Mouse (Mus musculus): Measurements from ENCODE around the gene Ppp2r2c. TPM values are rescaled to one million over a fixed set of nuclear protein-coding genes. Genes with fewer than 3 reads are reported as not detected.

Gene Ppp2r2c
- polyA plus RNA-seq, 1 experiment from 2014 or later: not detected

DNA sequence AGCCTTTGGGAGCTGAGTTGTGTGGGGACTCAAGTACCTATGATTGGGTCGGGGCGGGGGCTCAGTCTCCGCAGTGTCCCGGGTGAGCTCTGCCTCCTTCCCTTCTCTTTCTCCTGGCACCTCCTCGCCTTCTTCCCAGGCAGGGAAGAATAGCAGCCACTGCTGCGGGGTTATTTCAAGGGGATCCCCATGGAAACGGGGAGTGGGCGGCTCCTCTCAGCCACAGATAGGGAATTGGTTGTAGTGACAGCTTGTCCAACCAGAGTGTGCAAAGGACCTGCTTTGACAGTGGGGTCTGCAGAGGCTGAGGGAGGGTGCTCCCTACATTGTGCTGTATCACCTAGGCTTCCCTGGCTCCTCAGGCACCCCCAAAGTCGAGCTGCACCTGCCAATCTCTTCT lies 22.5 kb downstream of the Ppp2r2c start:
- Histone ChIP-seq H3K27ac (replicated peaks in 1 of 2; ENCODE audit: control insufficient read depth in 1 of 2, insufficient read depth in 1 of 2, low read depth in 2 of 2, low read length in 2 of 2) (no peak overlapping the region), H3K9ac (ENCODE audit: low read length) (no peak overlapping the region), H3K27me3 (ENCODE audit: control insufficient read depth, insufficient read depth, low read length) (no peaks in the 10 kb centered on the region), H3K36me3 (ENCODE audit: control insufficient read depth, insufficient read depth, low read length) (no peaks in the 10 kb centered on the region), H3K4me2 (ENCODE audit: low read length) (no peak overlapping the region), H3K9me3 (ENCODE audit: control insufficient read depth, low read length) (no peaks in the 10 kb centered on the region), H3K4me3 (ENCODE audit: control insufficient read depth in 1 of 2, insufficient read depth in 1 of 2, low read depth in 1 of 2, low read length in 2 of 2) (no peak overlapping the region), H3K4me1 (ENCODE audit: control insufficient read depth in 2 of 2, insufficient read depth in 2 of 2, low read length in 2 of 2) (peaks cover 4 to 8% of the 10 kb centered on the region in 2 experiments; a peak in 3 of 4 replicates)
- WGBS: 38% methylated on average over 8 of the region's 9 CpGs
- ATAC-seq (ENCODE audit: insufficient number of reproducible peaks, insufficient read depth, low FRiP score, low read depth): no peak

DNA sequence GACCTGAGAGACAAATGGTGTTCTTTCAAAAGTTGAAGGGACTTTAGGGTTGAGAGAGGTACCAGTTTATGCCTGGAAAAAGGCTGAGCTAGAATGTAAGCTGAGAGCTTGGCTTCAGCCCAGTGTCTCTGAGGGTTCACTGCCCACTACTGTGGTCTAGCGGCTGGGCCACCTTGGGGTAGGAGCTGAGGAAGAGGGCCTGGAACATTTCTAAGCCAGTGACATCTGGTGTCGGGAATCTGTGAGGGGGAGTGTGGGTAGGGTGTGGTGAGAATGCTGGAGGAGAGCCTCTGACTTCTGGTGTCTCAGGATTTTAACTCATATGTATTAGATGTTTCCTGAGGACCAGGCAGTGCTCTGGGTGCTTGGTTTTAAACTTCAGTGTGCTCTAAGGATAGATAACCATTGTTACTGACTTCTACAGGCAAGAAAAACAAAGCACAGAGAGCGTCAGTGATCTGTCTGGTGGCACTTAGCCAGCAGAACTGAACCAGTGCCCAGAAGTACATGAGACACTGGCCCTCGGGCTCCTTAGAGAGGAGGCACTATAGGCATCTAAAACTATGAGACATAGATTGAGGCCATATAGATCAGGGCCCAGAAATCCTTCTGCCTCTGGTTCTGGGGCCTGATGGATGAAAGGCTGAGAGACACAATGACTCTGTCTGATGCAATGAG lies 23.6 kb downstream of the Ppp2r2c start:
- Histone ChIP-seq H3K4me1 (ENCODE audit: control insufficient read depth in 2 of 2, insufficient read depth in 2 of 2, low read length in 2 of 2) (peaks cover 4 to 8% of the 10 kb centered on the region in 2 experiments; a peak in 3 of 4 replicates), H3K9me3 (ENCODE audit: control insufficient read depth, low read length) (no peaks in the 10 kb centered on the region), H3K4me3 (ENCODE audit: control insufficient read depth in 1 of 2, insufficient read depth in 1 of 2, low read depth in 1 of 2, low read length in 2 of 2) (no peak overlapping the region), H3K27me3 (ENCODE audit: control insufficient read depth, insufficient read depth, low read length) (no peaks in the 10 kb centered on the region), H3K9ac (ENCODE audit: low read length) (no peak overlapping the region), H3K36me3 (ENCODE audit: control insufficient read depth, insufficient read depth, low read length) (no peaks in the 10 kb centered on the region), H3K27ac (replicated peaks in 1 of 2; ENCODE audit: control insufficient read depth in 1 of 2, insufficient read depth in 1 of 2, low read depth in 2 of 2, low read length in 2 of 2) (no peak overlapping the region), H3K4me2 (ENCODE audit: low read length) (no peak overlapping the region)
- no peak for ATAC-seq (ENCODE audit: insufficient number of reproducible peaks, insufficient read depth, low FRiP score, low read depth)
- WGBS: 22% methylated on average over 4 of the region's 4 CpGs

DNA sequence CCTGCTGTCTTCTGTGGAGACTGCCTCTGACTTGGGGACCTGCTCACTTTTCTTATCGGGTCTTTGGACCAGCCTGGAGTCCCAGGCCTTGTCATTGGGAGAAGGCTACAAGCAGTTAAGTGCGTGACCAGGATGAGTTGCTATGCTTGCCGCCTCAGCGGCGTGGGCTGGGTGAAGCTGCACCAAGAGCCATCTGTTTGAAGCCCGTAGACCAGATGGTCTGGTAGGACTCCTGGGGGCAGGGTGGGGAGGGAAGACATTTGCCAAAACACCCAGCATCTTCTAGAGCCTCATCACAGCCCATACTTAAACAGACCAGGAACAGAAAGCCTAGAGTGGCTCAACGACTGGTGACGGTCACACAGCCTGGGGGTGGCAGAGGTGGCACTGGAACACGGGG lies 24.9 kb downstream of the Ppp2r2c start:
- no peak overlapping the region for H3K4me3 ChIP-seq (ENCODE audit: control insufficient read depth in 1 of 2, insufficient read depth in 1 of 2, low read depth in 1 of 2, low read length in 2 of 2)
- no peak overlapping the region for H3K27ac ChIP-seq (replicated peaks in 1 of 2; ENCODE audit: control insufficient read depth in 1 of 2, insufficient read depth in 1 of 2, low read depth in 2 of 2, low read length in 2 of 2)
- peaks cover 4% of the 10 kb centered on the region in 2 experiments; a peak in 2 of 4 replicates for H3K4me1 ChIP-seq (ENCODE audit: control insufficient read depth in 2 of 2, insufficient read depth in 2 of 2, low read length in 2 of 2)
- WGBS: 49% methylated on average over 9 of the region's 9 CpGs
- H3K4me2 ChIP-seq (ENCODE audit: low read length): no peak overlapping the region
- ATAC-seq (ENCODE audit: insufficient number of reproducible peaks, insufficient read depth, low FRiP score, low read depth): no peak
- H3K9ac ChIP-seq (ENCODE audit: low read length): no peak overlapping the region
- no peaks in the 10 kb centered on the region for H3K27me3 ChIP-seq (ENCODE audit: control insufficient read depth, insufficient read depth, low read length)
- H3K9me3 ChIP-seq (ENCODE audit: control insufficient read depth, low read length): no peaks in the 10 kb centered on the region
- no peaks in the 10 kb centered on the region for H3K36me3 ChIP-seq (ENCODE audit: control insufficient read depth, insufficient read depth, low read length)

DNA sequence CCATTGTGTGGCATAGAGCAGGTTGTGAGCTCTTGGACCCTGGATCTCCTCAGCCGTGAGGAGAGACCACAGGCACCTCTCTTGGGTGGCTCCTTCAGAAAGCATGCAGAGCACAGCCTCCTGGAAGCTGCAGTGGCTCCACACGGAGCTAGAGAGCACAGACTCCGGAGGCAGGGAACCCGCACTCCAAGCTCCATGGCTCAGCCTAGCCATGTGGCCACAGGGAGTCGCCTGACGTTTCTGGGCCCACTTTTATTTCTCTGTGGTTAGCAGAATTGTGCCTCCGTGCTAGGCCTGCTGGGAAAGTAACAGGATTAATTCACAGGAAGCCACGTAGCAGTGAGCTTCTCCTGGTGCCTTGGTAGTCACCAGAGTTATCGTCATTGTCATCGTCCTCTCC lies 25.8 kb downstream of the Ppp2r2c start:
- no peaks in the 10 kb centered on the region for H3K27me3 ChIP-seq (ENCODE audit: control insufficient read depth, insufficient read depth, low read length)
- WGBS: 57% methylated on average over 10 of the region's 10 CpGs
- ATAC-seq (ENCODE audit: insufficient number of reproducible peaks, insufficient read depth, low FRiP score, low read depth): no peak
- H3K9ac ChIP-seq (ENCODE audit: low read length): no peak overlapping the region
- H3K27ac ChIP-seq (replicated peaks in 1 of 2; ENCODE audit: control insufficient read depth in 1 of 2, insufficient read depth in 1 of 2, low read depth in 2 of 2, low read length in 2 of 2): no peak overlapping the region
- H3K4me1 ChIP-seq (ENCODE audit: control insufficient read depth in 2 of 2, insufficient read depth in 2 of 2, low read length in 2 of 2): peaks cover 4 to 7% of the 10 kb centered on the region in 2 experiments; a peak in 2 of 4 replicates
- H3K36me3 ChIP-seq (ENCODE audit: control insufficient read depth, insufficient read depth, low read length): no peaks in the 10 kb centered on the region
- no peak overlapping the region for H3K4me3 ChIP-seq (ENCODE audit: control insufficient read depth in 1 of 2, insufficient read depth in 1 of 2, low read depth in 1 of 2, low read length in 2 of 2)
- H3K9me3 ChIP-seq (ENCODE audit: control insufficient read depth, low read length): no peaks in the 10 kb centered on the region
- no peak overlapping the region for H3K4me2 ChIP-seq (ENCODE audit: low read length)

DNA sequence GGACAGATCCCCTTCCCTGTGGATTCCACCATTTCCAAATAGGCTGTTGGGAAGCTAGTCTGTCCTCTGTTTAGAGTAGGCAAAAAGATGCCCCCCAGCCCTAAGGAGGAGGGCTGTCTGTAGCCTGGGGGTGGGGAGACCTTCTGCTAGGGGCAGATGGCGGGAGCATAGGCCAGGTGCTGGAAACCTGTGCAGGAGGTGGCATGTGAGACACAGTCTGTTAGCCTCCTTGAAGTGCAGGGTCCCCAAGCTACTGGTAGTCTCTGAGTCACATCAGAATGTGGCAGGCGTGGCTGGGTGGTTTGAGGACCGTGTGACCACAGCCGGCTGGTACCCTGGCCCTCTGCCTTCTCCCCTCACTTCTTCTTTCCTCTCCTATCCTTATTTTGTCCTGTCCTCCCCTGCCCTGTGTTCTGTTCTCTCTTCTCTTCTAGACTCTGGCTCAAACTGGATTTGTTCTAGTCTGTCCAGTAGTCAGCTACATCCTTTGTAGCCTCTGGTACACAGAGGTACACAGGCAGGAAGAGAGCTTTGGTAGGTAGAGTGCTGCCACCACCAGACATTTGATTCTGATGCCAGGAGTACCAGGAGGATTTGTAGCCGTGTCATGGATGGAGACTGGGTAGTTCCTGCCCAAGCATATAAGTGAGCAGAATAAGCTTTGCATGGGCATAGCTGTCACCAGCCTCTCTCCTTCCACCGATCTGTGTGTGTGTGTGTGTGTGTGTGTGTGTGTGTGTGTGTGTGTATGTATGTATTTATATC lies 26.5 kb downstream of the Ppp2r2c start:
- no peak for ATAC-seq (ENCODE audit: insufficient number of reproducible peaks, insufficient read depth, low FRiP score, low read depth)
- no peak overlapping the region for H3K4me2 ChIP-seq (ENCODE audit: low read length)
- H3K9me3 ChIP-seq (ENCODE audit: control insufficient read depth, low read length): no peaks in the 10 kb centered on the region
- peaks cover 4 to 7% of the 10 kb centered on the region in 2 experiments; a peak in 2 of 4 replicates for H3K4me1 ChIP-seq (ENCODE audit: control insufficient read depth in 2 of 2, insufficient read depth in 2 of 2, low read length in 2 of 2)
- no peaks in the 10 kb centered on the region for H3K27me3 ChIP-seq (ENCODE audit: control insufficient read depth, insufficient read depth, low read length)
- WGBS: 70% methylated on average over 6 of the region's 6 CpGs
- no peak overlapping the region for H3K9ac ChIP-seq (ENCODE audit: low read length)
- H3K4me3 ChIP-seq (ENCODE audit: control insufficient read depth in 1 of 2, insufficient read depth in 1 of 2, low read depth in 1 of 2, low read length in 2 of 2): no peak overlapping the region
- H3K27ac ChIP-seq (replicated peaks in 1 of 2; ENCODE audit: control insufficient read depth in 1 of 2, insufficient read depth in 1 of 2, low read depth in 2 of 2, low read length in 2 of 2): no peak overlapping the region
- H3K36me3 ChIP-seq (ENCODE audit: control insufficient read depth, insufficient read depth, low read length): no peaks in the 10 kb centered on the region

DNA sequence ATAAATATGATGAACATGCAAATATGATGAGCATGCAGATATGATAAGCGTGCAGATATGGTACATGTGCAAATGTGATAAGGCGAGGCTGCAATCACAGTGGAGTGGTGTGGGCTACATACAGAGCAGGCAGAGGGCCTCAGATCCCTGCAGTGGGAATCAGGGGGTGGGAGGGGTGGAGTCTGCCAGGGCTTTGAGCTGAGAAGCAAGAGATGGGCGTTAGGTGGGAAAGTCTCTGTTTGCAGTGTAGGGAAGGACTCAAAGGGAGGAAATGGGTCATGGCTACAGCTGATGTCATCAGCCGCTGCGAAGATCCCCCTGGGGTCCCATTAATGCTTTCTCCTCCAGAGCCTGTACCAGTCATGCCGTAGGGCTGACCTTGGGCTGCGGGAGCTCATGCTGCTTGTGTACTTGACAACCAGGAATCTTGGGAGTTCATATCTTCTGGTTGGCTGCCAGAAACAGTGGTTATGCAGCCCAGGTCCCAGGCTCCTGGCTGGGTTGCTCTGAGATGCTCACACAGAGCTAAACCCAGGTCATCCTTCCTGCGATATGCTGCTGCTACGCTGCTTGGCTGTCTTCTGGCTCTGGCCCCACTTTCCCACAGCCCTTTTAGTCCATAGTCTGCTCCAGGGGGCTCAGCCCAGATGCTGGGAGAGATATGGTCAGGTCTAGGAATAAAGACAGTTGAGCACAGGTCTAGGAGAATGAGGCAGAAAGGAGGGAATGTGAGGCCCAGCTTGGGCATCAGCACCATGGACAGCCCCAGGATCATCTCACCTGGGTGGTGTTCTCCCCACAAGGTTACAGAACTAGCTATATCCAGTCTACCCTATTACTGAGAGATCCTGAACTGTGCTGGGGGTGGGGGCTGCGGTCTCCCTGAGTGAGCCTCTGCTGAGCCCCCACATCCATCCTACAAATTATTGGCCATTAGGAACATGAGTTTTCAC lies 27.6 kb downstream of the Ppp2r2c start:
- H3K27ac ChIP-seq (replicated peaks in 1 of 2; ENCODE audit: control insufficient read depth in 1 of 2, insufficient read depth in 1 of 2, low read depth in 2 of 2, low read length in 2 of 2): no peak overlapping the region
- H3K27me3 ChIP-seq (ENCODE audit: control insufficient read depth, insufficient read depth, low read length): no peaks in the 10 kb centered on the region
- no peaks in the 10 kb centered on the region for H3K36me3 ChIP-seq (ENCODE audit: control insufficient read depth, insufficient read depth, low read length)
- no peak overlapping the region for H3K9ac ChIP-seq (ENCODE audit: low read length)
- 73% methylated on average over 10 of the region's 10 CpGs for WGBS
- peaks cover under 1 to 5% of the 10 kb centered on the region in 2 experiments; a peak in 1 of 4 replicates for H3K4me1 ChIP-seq (ENCODE audit: control insufficient read depth in 2 of 2, insufficient read depth in 2 of 2, low read length in 2 of 2)
- H3K4me3 ChIP-seq (ENCODE audit: control insufficient read depth in 1 of 2, insufficient read depth in 1 of 2, low read depth in 1 of 2, low read length in 2 of 2): no peak overlapping the region
- ATAC-seq (ENCODE audit: insufficient number of reproducible peaks, insufficient read depth, low FRiP score, low read depth): no peak
- no peaks in the 10 kb centered on the region for H3K9me3 ChIP-seq (ENCODE audit: control insufficient read depth, low read length)
- H3K4me2 ChIP-seq (ENCODE audit: low read length): no peak overlapping the region

DNA sequence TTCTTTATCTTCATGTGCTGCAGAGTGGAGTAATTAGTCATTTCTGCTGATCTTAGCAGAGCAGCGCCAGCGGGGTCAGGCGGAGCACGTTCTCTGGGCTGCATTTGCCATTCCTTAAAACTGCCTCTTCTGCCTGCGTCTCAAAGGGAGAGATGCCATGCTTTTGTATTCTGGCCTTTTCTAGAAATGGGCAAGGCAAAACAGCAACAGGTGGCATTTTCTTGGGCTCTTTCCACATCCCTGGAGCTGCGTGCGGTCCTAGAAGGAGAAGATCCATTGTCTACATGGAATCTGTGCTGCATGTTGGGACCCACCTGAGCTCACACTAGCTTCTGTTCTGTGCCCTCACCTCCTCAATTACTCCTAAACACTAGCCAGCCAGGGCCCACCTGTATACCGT lies 29.7 kb downstream of the Ppp2r2c start:
- no peak overlapping the region for H3K4me3 ChIP-seq (ENCODE audit: control insufficient read depth in 1 of 2, insufficient read depth in 1 of 2, low read depth in 1 of 2, low read length in 2 of 2)
- no peak overlapping the region for H3K9ac ChIP-seq (ENCODE audit: low read length)
- no peaks in the 10 kb centered on the region for H3K36me3 ChIP-seq (ENCODE audit: control insufficient read depth, insufficient read depth, low read length)
- no peak overlapping the region for H3K4me2 ChIP-seq (ENCODE audit: low read length)
- peaks cover 0 to 5% of the 10 kb centered on the region in 2 experiments; a peak in 1 of 4 replicates for H3K4me1 ChIP-seq (ENCODE audit: control insufficient read depth in 2 of 2, insufficient read depth in 2 of 2, low read length in 2 of 2)
- H3K9me3 ChIP-seq (ENCODE audit: control insufficient read depth, low read length): no peaks in the 10 kb centered on the region
- no peaks in the 10 kb centered on the region for H3K27me3 ChIP-seq (ENCODE audit: control insufficient read depth, insufficient read depth, low read length)
- ATAC-seq (ENCODE audit: insufficient number of reproducible peaks, insufficient read depth, low FRiP score, low read depth): no peak
- no peak overlapping the region for H3K27ac ChIP-seq (replicated peaks in 1 of 2; ENCODE audit: control insufficient read depth in 1 of 2, insufficient read depth in 1 of 2, low read depth in 2 of 2, low read length in 2 of 2)
- 85% methylated on average over 8 of the region's 8 CpGs for whole genome bisulfite sequencing
